Mouse (Mus musculus) regulatory T cell (primary cell): ENCODE results near the gene Kng2.
"Not testable (repeated sequence)": the region's sequence is repeated elsewhere in the genome, so short reads cannot be mapped to it uniquely, and the experiment has no call there.

ENCODE experiments used
- in situ Hi-C: fragments of 300-600 bp; cut with MboI, MseI; formaldehyde crosslinking; loops from one replicate; pipeline ENCODE4 v1.15.1; 2025; ENCODE audit warnings: high pct_unique_total_duplicates

The Kng2 gene

DNA sequence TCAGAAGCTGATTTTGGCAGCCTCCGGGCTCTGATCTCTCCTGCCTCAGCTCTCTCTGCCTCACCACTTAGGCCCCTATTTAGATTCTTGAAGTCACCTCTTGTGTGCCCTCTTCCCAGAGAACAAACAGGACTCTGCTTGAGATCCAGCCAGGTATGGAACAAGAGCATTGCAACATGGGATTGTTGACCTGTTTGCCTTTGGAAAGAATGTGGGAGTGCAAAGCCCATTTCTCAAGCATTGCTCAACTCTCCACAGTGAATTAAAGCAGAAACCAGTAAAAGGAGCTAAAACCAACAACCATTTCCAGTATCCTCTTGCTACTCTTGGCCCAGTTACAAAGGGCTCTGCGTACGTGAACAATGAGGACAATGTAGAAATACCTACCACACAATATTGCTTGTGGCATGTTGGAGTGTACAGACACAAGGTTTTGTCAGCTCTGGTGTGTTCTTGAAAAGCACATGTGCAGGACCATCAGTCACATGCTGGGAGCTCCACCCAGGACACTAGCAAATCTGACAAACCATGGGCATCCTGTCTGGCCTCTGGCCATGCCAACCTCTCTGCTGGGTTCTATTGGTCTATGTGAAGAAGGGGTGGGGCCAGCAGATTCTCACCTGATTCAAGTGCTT lies at the start of gene Kng2:
TSS of gene Kng2 (minus strand) at position 517 of the 635 bp plus-strand sequence.
- in situ Hi-C loops = loop anchor here (25.0 kb wide), 1 partner anchor 1067 kb away; no protein-coding TSS in a partner anchor

DNA sequence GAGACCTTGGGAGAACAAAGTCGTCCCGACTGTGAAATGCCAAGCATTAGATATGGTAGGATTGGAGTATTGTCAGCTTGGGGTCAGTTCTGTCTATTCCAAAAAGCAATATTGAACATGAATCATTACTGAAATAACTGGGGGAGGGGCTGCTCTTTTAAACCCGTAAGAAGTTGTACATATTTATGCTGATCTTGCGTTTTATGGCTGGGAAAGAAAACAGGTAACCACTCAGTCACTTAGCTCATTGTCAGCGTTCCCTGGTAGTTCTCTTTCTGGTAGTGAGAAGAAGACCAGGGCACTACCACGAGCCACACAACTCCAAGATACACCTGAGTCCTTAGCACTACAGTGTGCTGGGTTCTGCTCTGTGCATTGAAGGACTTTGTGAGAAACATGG lies 48.2 kb upstream of the Kng2 start:
- in situ Hi-C loops = not testable (repeated sequence)

DNA sequence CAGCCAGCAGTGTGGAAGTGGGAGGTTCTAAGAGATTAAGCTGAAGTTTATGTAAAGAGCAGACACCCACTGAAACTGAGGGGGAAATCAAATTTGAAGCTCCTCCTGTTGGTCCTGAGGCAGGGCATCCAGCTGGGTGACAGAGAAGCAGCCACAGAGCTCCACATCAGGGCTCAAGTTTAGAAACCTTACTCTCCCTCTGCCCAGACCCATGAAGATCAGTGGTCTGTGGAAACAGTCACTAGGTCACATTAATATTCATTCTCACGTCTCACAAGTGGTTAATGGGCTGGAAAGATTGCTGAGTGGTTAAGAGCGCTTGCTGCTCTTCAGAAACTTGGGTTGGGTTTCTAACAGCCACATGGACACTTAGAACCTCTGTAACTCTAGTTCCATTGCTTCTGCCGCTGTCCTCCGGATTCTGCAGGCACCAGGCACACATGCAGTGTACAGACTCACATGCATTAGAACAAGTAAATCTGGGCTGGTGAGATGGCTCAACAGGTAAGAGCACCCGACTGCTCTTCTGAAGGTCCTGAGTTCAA lies 31.6 kb upstream of the Kng2 start:
- in situ Hi-C loops = not testable (repeated sequence)

DNA sequence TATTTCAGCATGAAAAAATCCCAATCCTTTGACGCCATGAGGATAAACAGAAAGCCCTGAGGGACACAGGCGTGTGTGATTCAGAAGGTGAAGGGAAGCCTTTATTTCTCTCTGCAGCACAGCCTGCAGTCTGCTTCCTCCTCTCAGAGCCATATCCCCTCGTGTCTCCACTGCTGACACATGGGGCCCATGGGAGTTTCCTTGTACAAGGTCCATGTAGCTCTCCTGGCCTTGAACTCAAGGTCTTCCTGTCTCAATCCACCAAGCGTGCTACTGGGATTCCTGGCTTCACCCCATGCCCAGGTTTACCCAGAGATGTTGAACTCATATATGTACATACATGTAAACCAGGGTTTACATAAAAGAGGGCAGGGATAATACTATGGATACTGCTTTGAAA lies 30.3 kb upstream of the Kng2 start:
- in situ Hi-C loops = not testable (repeated sequence)

DNA sequence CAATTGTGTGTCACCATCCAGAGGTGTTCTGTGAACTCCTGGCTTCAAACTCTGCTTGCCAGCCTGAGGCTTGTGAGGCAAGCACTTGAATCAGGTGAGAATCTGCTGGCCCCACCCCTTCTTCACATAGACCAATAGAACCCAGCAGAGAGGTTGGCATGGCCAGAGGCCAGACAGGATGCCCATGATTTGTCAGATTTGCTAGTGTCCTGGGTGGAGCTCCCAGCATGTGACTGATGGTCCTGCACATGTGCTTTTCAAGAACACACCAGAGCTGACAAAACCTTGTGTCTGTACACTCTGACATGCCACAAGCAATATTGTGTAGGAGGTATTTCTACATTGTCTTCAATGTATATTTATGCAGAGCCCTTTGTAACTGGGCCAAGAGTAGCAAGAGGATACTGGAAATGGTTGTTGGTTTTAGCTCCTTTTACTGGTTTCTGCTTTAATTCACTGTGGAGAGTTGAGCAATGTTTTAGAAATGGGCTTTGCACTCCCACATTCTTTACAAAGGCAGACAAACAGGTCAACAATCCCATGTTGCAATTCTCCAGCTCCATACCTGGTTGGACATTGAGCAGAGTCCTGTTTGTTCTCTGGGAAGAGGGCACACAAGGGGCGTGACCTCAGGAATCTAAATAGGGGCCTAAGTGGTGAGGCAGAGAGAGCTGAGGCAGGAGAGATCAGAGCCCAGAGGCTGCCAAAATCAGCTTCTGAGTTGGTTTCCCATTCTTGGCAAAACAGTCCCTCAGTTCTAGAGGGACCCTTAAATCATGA lies 28.6 kb upstream of the Kng2 start, which contains the start of gene Kng1:
TSS of gene Kng1 (plus strand) at position 198 of the 780 bp plus-strand sequence.
- in situ Hi-C loops = not testable (repeated sequence)

DNA sequence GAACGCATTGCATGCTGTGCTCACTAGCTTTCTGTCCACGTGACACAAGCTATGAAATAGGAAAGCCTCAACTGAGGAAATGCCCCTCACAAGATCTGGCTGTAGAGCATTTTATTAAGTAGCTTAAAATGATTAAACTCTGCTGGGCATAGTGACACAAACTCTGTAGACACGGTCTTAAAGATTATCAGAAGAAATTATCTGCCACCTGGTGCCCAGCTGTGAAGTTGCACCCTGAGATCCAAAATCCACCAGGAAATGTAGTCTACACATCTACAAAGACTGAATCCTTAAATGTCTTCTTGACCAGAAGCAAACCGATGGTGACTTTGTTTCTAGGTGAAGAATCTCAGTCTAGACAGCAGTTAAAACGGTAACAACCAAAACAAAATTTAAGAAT lies 17.0 kb upstream of the Kng2 start:
- in situ Hi-C loops = loop anchor here (5.0 to 25.0 kb wide), 2 partner anchors 154 to 1084 kb away; partner anchors contain the start of gene Ahsg

DNA sequence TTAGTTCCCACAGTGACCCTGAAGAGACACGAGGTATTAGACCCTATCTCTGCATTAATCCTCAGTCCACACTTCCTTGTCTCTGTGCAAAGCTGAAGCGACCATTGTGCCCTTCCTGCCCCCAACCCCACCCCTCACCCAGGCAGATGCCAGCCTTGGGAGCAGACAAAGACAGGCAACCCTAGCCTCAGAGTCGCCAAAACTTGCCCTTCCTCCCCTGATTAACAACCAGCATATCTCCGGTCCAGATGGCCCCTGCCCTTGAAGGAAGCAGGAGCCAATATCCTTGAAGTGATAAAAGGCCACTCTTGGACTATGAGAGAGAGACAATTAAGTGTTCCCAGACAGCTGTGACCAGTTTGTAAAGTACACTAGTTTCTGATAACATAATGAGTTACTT lies 11.6 kb upstream of the Kng2 start:
- in situ Hi-C loops = loop anchor here (25.0 kb wide), 1 partner anchor 1079 kb away; no protein-coding TSS in a partner anchor

DNA sequence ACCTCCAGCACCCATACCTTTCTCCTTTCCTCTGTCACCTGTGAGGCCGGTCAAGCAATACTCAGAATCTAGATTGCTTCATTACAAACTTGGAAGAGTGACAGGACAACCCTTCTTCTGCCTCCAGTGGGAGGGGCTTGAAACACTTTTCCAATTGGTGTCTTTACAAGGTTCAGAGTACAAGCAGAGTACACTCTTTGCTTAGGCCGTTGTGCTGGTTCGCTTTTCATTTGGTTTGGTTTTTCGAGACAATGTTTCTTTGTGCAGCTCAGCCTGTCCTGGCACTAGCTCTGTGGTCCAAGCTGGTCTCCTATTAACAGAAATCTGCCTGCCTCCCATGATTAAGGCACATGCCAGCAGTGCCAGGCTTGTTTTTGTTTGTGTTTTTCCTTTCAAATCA lies 10.0 kb upstream of the Kng2 start:
- in situ Hi-C loops = loop anchor here (25.0 kb wide), 1 partner anchor 1077 kb away; no protein-coding TSS in a partner anchor

DNA sequence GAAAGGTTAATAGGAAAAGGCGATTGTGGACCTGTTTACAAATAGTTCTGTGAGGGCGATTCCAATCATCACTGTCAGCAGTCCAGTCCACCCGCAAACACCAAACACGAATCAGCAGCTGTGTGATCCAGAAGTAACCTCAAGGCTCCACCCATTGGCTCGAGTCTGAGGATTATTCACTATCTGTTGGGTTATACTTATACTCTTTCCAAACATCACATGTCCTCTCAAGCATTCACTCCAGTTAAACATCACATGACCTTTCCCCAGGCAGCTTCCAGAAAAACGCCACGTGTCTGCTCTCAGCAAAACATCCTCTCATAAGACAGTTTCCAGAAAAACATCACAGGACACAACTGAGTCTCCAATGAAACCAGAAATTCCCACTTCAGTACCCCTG lies 8.5 kb upstream of the Kng2 start:
- in situ Hi-C loops = loop anchor here (25.0 kb wide), 1 partner anchor 1075 kb away; no protein-coding TSS in a partner anchor

DNA sequence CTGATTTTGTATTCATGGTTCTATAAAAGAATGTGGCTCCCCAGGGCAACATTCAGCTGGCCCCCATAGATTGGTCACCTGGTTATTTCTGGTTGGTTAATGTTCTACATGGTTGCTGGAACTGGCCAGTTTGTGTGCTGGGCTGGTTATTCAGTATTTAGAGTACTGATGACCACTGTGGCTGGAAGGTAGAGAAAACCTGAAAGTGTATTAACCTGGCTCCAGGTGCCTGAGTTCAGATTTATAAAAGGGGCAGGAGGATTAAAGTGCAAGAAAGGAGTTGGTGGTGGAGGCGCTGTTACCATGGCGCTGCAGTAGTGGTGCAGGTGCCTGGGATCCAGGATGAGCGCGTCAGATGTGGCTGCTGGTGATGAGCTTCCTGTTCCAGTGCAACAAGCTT lies 4.4 kb upstream of the Kng2 start:
- in situ Hi-C loops = loop anchor here (25.0 kb wide), 1 partner anchor 1071 kb away; no protein-coding TSS in a partner anchor

DNA sequence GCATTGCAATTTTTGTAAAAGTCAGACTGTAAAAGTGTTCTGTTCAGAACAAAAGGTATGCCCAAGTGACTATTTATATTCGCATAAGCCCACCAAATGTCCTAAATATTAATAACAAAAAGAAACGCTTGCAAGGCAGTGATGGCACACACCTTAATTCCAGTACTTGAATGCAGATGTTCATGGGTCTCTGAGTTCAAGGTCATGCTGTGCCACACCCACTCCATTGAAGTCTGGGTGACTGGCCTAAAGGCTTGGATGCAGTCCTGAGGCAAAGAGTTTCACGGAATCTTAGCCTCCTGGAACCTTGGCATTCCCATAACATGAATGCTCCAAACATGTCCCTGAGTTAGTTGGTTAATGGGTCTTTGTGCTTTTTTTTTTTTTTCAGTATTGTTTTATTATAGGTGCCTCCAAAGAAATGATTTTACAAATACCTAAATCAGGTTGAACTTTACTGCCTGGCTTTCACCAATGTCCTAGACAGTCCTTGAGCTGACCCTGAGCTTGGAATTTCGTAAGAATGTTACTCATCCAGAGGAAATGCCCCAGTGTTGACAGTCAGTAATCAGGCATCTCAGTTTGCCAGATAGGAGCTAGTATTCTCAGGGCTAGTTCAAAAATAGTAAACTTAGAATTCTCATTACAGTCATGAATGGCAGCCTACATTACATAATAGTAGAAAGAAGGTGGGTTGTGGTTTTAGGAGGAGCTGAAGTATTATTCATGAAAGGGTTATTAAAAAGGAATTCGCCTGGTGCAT lies 1.6 kb upstream of the Kng2 start:
- in situ Hi-C loops = loop anchor here (25.0 kb wide), 1 partner anchor 1069 kb away; no protein-coding TSS in a partner anchor

DNA sequence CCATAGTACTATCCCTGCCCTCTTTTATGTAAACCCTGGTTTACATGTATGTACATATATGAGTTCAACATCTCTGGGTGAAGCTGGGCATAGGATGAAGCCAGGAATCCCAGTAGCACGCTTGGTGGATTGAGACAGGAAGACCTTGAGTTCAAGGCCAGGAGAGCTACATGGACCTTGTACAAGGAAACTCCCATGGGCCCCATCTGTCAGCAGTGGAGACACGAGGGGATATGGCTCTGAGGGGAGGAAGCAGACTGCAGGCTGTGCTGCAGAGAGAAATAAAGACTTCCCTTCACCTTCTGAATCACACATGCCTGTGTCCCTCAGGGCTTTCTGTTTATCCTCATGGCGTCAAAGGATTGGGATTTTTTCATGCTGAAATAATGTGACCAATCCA lies 1.9 kb downstream of the Kng2 start:
- in situ Hi-C loops = loop anchor here (25.0 kb wide), 1 partner anchor 1065 kb away; no protein-coding TSS in a partner anchor

DNA sequence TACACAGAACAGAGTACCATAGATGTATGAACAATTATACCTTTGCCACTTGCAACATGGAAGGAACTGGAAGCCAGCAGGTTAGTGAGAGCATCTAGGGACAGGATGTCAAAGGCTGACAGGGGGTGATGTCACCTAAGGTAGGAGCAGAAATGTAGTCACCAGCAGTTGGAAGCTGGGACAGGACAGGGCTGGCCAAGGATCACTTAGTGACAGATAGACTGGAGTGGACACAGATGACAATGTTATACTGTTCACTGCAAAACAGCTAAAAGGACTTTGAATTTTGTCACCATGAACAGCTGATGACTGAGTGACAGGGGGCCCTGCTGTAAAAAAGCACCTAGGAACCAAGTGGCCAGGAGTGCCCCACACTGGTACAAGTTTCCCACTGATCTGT lies 2.7 kb downstream of the Kng2 start:
- in situ Hi-C loops = loop anchor here (25.0 kb wide), 1 partner anchor 1064 kb away; no protein-coding TSS in a partner anchor

DNA sequence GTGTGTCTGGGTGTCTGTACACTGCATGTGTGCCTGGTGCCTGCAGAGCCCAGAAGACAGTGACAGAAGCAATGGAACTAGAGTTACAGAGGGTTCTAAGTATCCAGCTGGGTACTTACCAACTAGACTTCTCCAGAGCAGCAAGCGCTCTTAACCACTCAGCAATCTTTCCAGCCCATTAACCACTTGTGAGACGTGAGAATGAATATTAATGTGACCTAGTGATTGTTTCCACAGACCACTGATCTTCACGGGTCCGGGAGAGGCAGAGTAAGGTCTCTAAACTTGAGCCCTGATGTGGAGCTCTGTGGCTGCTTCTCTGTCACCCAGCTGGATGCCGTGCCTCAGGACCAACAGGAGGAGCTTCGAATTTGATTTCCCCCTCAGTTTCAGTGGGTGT lies 4.2 kb downstream of the Kng2 start:
- in situ Hi-C loops = loop anchor here (25.0 kb wide), 1 partner anchor 1063 kb away; no protein-coding TSS in a partner anchor

DNA sequence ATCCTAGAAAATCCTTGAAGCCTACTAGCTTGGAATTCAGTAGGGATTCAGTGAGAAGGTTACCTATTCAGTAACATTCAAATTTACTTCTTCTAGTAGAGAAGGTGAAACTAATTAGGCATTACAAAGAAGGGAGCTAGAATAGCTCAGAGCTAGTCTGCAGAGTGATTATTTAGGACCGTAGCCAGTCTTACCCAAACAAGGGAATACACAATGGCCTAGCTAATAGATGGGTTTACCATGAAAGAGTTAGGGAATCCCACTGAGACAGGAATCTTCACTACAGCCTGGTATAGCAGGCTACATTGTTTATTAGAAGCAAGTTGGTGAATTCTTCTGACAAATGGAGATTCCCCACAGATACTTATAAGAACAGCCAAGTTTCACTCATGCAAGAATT lies 8.7 kb downstream of the Kng2 start:
- in situ Hi-C loops = not testable (repeated sequence)

DNA sequence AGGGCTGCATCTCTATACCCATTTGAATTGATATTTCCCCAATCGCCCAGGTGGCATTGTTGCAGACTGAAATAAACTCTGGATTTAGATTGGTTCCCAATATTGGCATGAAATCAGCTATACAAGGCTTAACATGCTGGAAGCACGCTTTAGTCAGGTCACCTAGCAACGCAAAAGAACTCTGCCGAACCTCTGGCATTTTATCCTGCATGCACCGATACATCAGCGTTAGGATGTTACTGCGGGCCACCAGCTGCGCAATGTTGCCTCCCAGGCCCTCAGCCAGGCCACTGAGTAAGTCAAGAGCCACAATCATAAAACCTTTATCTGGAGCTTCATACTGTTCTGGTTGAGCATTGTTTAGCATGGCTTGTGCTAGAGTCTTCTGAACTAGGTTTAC lies 14.6 kb downstream of the Kng2 start:
- in situ Hi-C loops = not testable (repeated sequence)

DNA sequence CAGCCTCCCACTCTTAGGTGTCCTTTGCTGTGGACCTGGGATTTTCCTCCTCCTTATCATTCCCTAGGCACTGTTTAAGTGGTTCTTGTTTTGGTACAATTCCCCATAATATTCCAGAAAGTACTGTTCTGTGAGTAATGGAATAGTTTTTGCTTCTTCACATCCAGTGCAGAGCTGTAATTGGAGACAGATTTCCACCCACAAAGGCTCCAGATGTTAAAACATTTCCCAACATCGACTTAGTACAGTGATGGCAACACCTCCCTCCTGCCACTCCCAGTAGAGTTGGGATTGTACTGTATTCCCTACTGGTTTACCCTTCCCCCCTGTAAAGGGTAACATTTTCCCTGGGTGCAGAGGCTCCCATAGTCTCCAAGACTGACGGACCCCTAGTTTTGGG lies 15.5 kb downstream of the Kng2 start:
- in situ Hi-C loops = not testable (repeated sequence)

DNA sequence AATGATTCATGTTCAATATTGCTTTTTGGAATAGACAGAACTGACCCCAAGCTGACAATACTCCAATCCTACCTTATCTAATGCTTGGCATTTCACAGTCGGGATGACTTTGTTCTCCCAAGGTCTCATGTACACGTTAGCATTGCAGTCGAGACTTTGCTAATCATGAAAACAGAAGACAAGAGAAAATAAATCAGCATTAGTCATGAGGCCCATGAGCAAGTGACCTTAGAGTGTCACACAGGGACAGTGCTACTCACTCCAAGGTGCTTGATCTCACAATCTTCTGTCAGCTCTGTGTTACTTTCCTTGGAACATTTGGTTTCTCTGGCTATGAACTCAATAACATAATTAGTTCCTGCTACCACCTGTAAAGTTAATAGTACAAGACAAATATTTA lies 32.3 kb downstream of the Kng2 start:
- in situ Hi-C loops = not testable (repeated sequence)

DNA sequence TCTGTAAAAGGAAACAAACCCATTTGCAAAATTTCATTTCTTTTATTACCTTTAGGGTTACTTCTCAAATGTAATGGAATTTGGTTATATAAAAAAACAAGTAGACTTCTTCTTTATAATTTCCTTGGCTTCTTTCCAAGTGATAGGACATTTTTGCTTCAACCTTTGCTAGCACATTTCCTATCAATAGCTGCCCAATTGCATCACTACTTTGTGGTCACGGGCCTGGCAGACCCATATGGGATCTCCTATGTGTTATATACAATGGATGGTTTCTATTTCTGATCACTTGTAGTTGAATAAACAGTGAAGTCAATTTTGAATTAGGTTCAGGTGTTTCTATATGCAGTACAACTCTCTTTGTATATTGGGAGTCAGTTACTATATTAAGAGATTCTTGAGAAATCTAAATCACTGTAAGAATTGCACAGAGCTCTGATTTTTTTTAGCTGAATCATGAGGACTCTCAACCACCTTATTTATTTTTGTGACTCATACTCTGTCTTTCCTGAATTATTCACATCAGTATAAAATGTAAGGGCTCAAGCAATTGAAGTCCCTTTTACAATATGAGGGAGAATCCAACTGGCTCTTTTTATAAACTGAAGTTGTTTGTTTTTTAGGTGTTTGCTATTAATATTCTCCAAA lies 61.8 kb downstream of the Kng2 start:
- in situ Hi-C loops = no loop called here

DNA sequence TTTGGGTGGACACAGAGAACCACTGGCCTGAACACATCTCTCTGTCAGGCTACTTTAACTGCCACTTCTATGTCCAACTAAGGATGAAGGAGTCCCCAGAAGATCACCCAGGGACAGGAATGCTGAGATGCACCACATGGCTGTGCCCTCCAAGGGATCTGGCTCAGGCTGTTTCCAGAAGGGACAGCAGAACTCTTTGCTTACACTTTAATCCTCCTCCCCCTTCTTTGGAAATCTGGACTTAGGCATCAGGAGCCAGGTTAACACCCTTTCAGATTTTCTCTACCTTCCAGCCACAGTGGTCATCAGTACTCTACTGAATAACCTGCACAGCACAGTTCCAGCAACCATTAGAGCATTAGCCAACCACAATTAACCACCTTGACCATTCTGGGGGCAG lies 66.0 kb downstream of the Kng2 start:
- in situ Hi-C loops = no loop called here

DNA sequence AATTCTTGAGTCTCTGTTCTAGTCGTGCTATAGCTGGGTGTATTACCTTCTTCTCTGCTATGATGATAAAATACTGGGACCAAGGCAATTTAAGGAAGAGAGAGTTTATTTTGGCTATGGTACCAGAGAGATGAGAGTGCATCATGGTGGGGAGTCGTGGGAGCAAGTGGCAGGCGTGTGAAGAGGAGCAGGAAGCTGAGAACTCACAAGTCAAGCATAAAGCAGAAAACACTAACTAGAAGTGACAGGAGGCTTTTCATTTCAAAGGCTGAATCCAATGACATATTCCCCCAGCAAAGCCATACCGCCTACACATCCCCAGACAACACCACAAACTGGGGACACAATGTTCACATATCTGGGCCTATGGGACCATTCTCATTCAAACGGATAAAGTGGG lies 67.0 kb downstream of the Kng2 start:
- in situ Hi-C loops = no loop called here
